In the genomic region with DNA sequence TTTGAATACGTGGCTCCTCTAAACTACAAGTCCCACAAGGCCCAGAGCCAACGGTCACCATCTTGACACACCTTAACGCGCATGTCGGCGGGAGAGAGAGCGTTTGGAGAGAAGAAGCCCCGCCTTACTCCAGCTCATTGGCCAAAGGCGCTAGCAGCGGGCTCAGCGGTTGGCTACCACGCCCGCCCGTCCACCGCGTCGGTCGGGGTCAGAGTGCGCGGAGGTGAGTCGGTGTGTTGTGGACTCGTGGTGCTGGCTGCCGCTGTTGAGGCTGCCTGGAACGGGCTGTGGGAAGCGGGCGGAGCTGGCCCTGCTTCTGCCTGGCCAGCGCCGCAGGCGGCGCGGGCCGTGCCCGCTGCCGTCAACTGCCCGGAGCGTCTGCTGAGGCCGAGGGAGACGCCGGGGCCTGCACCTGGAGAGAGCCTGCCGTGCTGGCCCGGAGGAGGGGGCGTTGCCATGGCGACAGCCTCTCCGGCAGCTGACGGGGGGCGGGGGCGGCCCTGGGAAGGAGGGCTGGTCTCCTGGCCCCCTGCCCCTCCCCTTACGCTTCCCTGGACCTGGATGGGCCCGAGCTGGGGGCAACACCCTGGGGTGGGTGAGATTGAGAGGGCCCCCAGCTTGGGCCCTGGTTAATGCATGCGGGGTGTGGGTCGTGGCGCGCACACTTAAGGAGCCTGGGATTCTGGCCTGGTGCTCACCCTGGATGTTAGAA, we compare ENCODE assay signal across 8 mouse cellular contexts. TPM values are rescaled to one million over a fixed set of nuclear protein-coding genes. Genes with fewer than 3 reads are reported as not detected.
DNase-seq lines count a peak whose midpoint lies in the region; ATAC-seq and TF ChIP-seq lines count a peak whose summit lies in the region.

Eri3 (plus strand) TSS at position 226 of the 712 bp plus-strand sequence.

- no peaks in the 10 kb centered on the region for H3K36me3 ChIP-seq in hindbrain, postnatal 0 days (ENCODE audit: insufficient read depth, low read length)

- ATAC-seq in common myeloid progenitor, adult 5-6 weeks (replicated peaks; ENCODE audit: low read depth, poor library complexity, severe bottlenecking), result peak; percentile 97
- ATAC-seq in hindbrain, postnatal 0 days, result peak; percentile 99
- peak; percentile 98 for ATAC-seq in megakaryocyte, adult 5-6 weeks (ENCODE audit: poor library complexity, severe bottlenecking)

- peak within 1 kb of the TSS; percentile 98 for H3K4me3 ChIP-seq in gastrocnemius, adult 2 months
- peak within 1 kb of the TSS; percentile 94 for H3K4me3 ChIP-seq in hindbrain, postnatal 0 days (ENCODE audit: low read length)
- H3K4me3 ChIP-seq in left cerebral cortex, adult 2 months, result peak within 1 kb of the TSS; percentile 97

- TF ChIP-seq CTCF in gastrocnemius, adult 2 months (IDR thresholded peaks at IDR 0.05), result no peak
- no peak for TF ChIP-seq CTCF in hindbrain, postnatal 0 days (IDR thresholded peaks at IDR 0.05; ENCODE audit: low read depth)
- no peak for TF ChIP-seq CTCF in left cerebral cortex, adult 2 months (IDR thresholded peaks at IDR 0.05)

- no peaks in the 10 kb centered on the region for H3K27me3 ChIP-seq in hindbrain, postnatal 0 days (ENCODE audit: insufficient read depth, low read length)

- no peaks in the 10 kb centered on the region for H3K9me3 ChIP-seq in hindbrain, postnatal 0 days (ENCODE audit: low read length)

- peaks cover 16% of the 10 kb centered on the region for H3K4me1 ChIP-seq in hindbrain, postnatal 0 days (ENCODE audit: insufficient read depth, low read length)

- under 1% methylated on average over 51 of the region's 53 CpGs for WGBS in hindbrain, postnatal 0 days

- peak; percentile 99 for DNase-seq in ZHBTc4 (ENCODE audit: low read depth, low spot score)
- peak; percentile 99 for DNase-seq in gastrocnemius, adult 2 months
- peak; percentile 99 for DNase-seq in hindbrain, postnatal 0 days (ENCODE audit: low spot score)
- peak; percentile 97 to 98 for DNase-seq in left cerebral cortex, adult 2 months (ENCODE audit: extremely low spot score in 1 of 2, low spot score in 2 of 2)
- peak; percentile 98 to 99 for DNase-seq in right cerebral cortex, adult 2 months (ENCODE audit: low spot score in 2 of 2)
- DNase-seq in urinary bladder, postnatal 14 days (ENCODE audit: low spot score), result peak; percentile 98

- H3K9ac ChIP-seq in hindbrain, postnatal 0 days (replicated peaks; ENCODE audit: low read length), result peak within 1 kb of the TSS; percentile 70

- peak within 1 kb of the TSS; percentile 91 for H3K27ac ChIP-seq in gastrocnemius, adult 2 months
- peak within 1 kb of the TSS; percentile 85 for H3K27ac ChIP-seq in hindbrain, postnatal 0 days
- peak within 1 kb of the TSS; percentile 93 for H3K27ac ChIP-seq in left cerebral cortex, adult 2 months

- intact Hi-C loops in gastrocnemius, adult 2 months (cut with DNase I), result loop anchor here (10.0 kb wide), 1 partner anchor 125 kb away; no protein-coding TSS in a partner anchor
- intact Hi-C loops in left cerebral cortex, adult 2 months (cut with DNase I), result no loop called here

- H3K4me2 ChIP-seq in hindbrain, postnatal 0 days (ENCODE audit: low read depth, low read length), result peak within 1 kb of the TSS; percentile 79

RNA-seq across cellular contexts. Expression of gene Eri3, which starts in this region (rescaled TPM):
- total RNA-seq in common myeloid progenitor, adult 5-6 weeks (2017), result 27.1 and 37.4 TPM in 2 replicates
- total RNA-seq in gastrocnemius, adult 2 months (2021), result 100 to 1,000 TPM in 1 of 2 experiments, 10 to 100 TPM in 1; 97.4 to 101 TPM
- 263 and 267 TPM in 2 replicates for total RNA-seq in hindbrain, postnatal 0 days (2014; rRNA removed)
- polyA plus RNA-seq in hindbrain, postnatal 0 days (2015; fragmentation: Nextera tagmentation; extraction: Ambion mirVana), result 277 and 295 TPM in 2 replicates
- 100 to 1,000 TPM; 197 to 200 TPM for total RNA-seq in left cerebral cortex, adult 2 months (2021)
- 36.8 and 39.7 TPM in 2 replicates for total RNA-seq in megakaryocyte, adult 5-6 weeks (2015)
- total RNA-seq in megakaryocyte, adult 5-6 weeks (2017), result 12.9 and 13.3 TPM in 2 replicates

Comparison
In these comparisons a context has a peak if more than half of its experiments do, and no peak if none do; other contexts are left out.
1. Peak in every context shown above with its lines: DNase-seq, ATAC-seq, H3K4me3 ChIP-seq and H3K27ac ChIP-seq.